Mouse (Mus musculus): ENCODE results near the gene Fam32a.

Fam32a gene

DNA sequence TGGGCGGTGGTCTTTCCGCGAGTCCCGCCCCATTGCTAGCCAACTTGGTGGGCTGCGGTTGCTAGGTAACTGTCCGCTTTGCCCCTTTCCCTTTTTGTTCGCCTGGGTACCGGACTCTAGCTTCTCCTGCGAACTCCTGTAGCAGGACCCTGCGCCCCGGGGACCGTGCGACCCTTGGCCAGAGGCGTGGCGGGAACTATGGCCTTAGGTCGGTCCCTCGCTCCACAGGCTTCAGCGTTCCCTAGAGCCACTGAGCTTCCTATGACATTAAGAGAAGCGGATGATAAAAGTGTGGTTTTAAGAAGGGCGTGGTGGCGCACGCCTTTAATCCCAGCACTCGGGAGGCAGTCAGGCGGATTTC lies 20.9 kb downstream of the Fam32a start:
- no peak for DNase-seq (ENCODE audit: low spot score in 2 of 2)

DNA sequence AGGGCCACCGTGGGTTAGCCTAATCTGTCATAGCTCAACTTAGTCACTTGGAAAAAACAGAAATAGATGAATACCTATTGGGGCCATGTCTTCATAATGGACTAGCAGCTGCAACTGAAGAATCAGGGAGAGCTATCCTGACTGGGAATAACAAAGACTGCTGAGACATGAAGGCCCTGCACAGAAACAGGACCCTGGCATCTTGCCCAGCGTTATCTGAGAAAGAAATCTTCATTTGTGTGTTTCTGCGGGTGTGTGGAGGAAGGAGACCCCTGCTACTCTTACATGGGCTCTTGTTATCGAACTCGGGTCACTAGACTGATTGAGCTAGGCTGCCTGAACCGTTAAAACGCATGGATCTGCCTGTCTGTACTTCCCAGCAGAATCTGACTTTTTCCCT lies 21.4 kb downstream of the Fam32a start:
- no peak for DNase-seq (ENCODE audit: low spot score in 2 of 2)

DNA sequence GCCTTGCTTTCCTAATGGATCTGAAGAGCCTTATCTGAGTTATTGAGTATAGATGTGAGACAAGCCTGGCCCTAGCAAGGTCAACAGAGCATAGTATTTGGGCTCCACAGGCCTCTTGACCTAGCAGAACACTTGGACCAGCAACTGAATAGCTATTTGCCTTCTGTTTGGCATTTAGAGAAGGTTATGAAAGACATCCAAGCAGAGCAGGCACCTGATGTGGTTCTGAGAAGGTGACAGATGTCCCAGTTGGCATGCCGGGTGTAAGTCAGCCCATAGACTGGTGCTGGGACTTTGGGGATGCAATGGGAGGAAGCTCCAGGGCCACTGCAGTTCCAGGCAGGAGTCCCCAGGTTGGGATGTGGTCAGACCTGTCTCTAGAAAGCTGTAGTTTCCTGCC lies 22.7 kb downstream of the Fam32a start:
- DNase-seq (ENCODE audit: low spot score in 2 of 2): no peak

DNA sequence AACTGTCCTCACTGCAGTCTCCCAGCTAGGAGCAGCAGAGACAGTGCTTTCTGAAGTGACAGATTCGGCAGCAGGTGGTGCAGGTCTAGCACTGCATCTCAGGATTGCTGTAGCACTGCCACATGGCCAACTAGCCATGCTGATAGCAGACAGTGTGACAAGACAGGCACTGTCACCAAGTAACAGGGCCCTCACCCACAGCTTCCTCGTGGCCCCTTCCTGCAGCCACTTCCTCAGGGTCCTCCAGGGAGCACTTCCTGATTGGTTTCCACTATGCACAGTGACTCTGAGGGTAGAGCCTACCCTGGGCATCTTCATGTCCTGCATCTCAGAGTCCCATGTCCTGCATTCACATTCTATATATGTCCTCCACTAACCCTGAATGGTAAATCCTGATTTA lies 25.1 kb downstream of the Fam32a start:
- DNase-seq (ENCODE audit: low spot score in 2 of 2): no peak

DNA sequence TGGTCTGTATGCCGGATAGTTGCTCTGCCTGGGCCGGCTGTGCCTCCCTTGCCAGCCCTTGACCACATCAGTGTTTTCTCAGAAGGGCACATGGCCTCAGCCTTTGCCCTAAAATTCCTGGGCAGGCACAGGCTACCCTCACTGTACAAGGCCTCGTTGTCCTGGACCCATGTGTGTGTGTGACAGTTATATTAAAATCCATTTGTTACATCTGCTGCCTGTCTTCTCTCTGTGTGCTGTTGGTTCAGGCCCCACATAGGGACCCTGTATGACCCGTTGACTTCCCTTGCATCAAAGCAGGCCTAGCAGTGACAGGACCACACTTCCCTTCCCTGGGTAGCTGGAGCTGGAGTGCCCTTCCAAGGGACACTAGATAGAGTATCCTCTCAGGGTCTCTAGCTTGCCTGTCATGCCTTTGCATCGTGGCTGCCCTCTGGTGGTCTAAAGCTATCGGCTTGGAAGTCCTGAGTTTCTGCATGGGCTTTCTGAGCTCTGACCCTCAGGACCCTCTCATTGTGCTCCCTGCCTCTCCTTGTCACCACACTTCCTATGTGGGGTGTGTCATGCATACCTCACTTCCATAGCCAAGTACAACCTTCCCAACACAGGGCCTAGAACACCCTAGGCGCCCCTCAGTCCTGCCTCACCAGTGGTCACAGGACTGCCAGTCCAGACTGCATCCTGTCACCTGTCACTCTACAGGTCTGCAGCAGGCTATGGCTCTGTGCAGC lies 37.8 kb downstream of the Fam32a start:
- no peak for DNase-seq (ENCODE audit: low spot score in 2 of 2)

DNA sequence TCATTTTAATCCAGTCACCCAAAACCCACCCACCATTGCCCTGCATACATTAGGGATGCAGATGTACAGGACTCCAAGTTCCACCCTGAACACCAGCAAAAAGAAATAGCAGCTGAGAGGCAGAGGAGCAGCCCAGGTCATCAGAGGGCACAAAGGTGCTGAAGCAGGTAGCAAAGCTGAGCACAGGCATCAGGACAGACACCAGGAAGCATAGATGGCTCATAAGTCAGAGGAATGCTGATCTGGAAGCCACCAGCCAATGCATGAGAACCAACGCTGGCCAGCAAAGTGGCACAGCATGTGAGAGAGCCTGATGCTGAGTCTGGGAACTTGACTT lies 38.3 kb downstream of the Fam32a start:
- no peak for DNase-seq (ENCODE audit: low spot score in 2 of 2)

DNA sequence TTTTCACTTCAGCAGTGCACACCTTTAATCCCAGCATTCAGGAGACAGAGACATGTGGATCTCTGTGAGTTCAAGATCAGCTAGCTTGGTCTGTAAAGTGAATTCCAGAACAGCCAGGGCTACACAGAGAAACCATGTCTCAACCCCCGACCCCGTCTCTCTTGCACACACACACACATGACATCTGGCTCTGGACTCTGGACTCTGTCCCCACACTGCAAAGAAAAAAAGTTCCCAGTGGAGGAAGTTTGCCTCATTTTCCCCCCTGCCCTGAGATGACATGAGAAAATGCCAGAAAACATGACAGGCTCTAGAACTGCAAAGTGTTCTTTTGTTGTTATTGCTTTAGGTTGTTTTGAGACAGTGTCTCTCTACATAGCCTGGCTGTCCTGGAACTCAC lies 40.3 kb downstream of the Fam32a start:
- no peak for DNase-seq (ENCODE audit: low spot score in 2 of 2)

DNA sequence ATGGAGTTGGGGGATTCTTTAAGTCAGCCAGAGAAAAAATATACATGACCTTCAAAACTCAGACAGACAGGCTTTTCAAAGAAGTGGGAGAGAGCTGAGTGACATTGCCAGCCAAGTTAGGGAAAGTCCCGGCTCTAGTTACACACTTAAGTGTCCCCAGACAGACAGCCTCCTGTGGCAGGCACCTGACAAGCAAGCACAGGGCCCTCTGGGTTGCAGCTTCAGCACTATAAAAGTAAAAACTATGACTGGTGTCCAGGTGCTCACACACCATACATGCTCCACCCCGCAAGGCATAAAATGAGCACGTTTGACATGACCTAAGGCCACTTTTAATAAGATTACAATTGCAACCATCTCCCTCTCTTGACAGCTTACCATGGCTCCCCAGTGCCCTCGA lies 41.1 kb downstream of the Fam32a start:
- DNase-seq (ENCODE audit: low spot score in 2 of 2): no peak

DNA sequence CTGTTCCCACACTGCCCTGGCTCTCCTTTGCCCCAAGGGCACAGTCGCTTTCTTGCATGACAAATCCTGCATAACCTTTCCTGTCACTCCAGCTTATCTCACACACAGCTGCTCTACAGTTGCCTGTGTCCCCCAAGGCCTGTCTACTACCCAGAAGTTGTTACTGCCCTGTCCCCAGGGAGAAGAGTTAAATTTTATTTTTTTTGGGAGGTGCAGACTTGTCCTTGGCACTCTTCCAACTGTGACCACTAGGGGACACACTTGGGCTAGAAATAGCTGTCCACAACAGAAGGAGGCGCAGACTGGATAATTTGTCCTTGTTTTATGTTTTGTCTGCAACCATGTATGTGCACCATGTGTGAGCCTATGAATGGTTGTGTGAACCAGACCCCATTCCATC lies 41.5 kb downstream of the Fam32a start:
- DNase-seq (ENCODE audit: low spot score in 2 of 2): peak in 1 of 2 experiments; percentile 41

DNA sequence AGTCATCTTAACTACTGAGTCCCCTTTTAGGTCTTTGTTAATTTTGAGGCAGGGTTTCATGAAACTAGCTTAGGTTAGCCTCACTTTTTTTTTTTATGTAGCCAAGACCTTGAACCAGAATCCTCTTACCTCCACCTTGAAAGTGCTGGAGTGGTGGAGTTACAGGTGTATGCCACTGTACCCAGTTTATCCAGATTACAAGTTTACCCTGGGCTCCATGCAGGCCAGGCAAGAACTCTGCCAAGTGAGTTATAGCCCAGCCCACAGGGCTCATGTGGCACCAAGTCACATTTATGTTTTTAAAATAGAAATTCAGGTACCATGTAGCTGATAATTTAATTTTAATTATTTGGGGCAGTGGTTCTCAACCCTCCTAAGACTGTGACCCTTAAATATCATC lies 41.9 kb downstream of the Fam32a start:
- no peak for DNase-seq (ENCODE audit: low spot score in 2 of 2)

DNA sequence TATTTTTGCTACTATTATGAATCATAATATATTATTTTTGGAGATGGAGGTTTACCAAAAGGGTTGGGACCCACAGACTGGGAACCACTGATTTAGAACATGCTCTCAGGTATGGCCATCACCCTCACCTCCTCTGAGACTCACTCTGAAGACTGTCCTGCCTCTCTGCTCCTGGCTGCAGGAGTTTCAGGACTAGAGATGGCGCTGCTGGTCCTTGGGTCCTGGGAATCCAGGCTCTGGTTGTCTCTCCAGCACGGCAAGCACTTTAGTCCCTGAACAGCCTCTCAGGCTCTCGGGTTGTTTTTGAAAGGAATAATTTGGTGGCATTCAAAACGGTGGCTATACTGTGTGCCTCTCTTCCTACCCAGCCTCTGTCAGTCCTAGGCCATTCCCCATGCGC lies 42.3 kb downstream of the Fam32a start:
- no peak for DNase-seq (ENCODE audit: low spot score in 2 of 2)

DNA sequence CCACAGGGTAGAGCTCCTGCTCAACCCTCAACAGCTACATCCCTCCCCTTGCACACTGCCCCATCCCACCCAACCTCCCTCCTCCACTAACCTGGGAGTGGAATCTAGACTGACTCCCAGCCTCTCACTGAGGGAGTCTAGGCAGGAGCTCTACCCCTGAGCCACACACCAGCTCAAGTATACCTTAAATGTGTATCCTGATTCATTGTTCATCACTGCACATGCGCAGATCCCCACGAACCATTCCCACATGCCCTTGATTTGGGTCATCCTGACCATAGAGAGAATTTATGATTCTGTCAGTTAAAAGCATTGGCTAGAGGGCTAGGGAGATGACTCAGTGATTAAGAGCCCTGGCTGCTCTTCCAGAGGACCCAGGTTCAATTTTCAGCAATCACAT lies 43.2 kb downstream of the Fam32a start:
- no peak for DNase-seq (ENCODE audit: low spot score in 2 of 2)

DNA sequence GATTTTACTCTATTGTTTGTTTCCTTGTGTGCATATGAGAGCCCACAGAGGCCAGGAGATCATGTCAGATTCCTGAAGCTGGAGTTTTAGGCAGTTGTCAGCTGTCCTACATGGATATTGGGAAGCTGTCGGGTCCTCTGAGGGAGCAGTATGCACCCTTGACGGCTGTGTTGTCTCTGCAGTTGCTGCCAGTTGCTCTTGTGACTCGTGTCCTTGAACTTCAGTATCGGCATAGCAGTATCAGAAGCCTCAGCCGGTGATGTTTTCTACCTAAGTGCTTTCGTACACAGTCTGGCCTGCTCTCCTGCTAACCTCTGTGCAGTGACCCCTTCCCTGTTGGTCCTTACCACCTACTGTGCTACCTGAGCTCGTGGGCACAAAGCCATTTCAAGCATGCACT lies 43.9 kb downstream of the Fam32a start:
- no peak for DNase-seq (ENCODE audit: low spot score in 2 of 2)

DNA sequence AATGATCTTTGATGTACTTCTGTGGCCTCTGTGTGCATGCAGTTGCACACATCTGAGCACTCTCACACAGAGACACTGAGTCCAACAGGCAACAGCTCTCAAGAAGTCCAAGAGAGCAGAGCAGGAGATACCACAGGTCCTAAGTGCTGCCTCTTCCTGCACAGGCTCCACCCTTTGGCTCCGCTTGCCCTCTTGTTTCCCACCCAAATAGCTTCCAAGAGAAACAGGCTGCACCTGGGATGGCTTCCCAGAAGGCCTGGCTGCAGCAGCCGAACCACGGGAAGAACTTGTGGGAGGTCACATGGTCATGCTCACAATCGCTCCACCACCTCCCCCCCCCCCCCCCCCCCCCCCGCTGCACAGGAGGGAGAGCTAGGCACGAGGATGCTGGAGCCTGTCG lies 45.8 kb downstream of the Fam32a start:
- no peak for DNase-seq (ENCODE audit: low spot score in 2 of 2)

DNA sequence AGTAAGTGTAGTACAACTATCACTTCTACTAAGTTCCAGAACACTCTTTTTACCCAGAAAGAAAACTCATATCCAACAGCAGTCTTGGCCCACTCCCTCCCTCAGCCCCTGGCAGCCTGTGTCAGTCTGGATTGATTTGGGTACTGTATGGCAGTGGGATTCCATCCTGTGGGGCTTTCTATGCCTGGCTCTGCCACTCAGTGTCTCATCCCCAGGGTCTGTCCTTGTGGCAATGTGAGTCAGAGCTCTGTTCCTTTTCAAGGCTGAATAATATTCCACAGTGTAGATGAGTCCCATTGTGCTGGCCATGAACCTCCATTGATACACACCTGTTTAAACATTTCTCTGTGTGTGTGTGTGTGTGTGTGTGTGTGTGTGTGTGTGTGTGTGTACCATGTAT lies 47.1 kb downstream of the Fam32a start:
- DNase-seq (ENCODE audit: low spot score in 2 of 2): no peak

DNA sequence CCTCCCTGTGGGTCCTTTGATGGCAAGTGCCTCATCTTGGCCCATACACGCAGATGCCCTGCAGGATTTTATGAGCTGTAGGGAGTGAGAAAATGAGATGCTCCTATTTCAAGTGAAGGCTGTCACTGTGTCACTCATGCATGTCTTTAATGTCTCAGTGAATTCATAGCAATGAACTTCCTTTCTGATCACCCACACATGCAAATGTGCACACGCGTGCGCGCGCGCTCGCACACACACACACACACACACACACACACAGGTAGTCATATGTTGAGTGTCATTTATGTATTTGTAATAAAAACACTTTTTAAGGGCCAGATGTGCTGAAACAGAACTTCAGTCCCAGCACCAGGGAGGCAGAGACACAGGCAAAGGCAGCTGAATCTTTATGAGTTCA lies 47.6 kb downstream of the Fam32a start:
- no peak for DNase-seq (ENCODE audit: low spot score in 2 of 2)

DNA sequence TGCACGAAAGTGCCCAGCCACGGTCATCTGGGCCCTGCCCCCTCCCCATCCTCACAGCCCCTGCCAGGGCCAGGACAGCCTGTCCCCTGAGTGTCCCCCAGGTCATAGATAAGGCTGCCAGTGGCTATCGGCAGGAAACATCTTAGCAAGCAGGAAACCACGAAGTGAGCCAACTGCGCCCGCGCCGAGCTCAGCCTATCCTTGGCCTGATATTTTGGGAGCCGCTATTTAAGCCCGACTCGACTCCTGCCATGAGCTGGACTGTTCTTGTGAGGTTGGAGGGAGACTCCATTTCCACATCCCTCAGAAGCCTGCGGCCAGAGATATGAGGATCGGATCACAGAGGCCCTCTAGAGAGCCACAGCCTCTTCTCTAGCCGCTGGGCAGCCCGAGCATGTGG lies 48.8 kb downstream of the Fam32a start:
- DNase-seq (ENCODE audit: low spot score in 2 of 2): peak in 1 of 2 experiments; percentile 26

DNA sequence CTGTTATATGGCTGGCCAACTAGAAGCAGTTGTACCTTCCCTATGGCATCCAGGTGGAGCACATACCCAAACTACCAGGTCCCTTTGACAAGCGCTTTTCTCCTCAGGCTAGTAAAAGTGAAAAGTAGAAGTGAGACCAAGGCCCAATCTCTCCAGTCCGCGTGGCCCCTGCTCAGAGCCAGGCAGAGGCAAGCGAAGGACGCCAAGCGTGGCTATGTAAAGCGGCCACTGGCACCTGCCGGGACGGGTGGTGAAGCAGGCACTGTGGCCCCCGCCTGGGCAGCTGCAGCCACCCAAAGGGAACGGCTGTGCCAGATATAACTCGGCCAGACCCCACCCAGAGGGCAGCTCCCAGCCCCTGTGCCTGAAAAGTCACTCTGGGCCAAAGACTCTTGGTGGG lies 51.1 kb downstream of the Fam32a start:
- DNase-seq (ENCODE audit: low spot score in 2 of 2): no peak

DNA sequence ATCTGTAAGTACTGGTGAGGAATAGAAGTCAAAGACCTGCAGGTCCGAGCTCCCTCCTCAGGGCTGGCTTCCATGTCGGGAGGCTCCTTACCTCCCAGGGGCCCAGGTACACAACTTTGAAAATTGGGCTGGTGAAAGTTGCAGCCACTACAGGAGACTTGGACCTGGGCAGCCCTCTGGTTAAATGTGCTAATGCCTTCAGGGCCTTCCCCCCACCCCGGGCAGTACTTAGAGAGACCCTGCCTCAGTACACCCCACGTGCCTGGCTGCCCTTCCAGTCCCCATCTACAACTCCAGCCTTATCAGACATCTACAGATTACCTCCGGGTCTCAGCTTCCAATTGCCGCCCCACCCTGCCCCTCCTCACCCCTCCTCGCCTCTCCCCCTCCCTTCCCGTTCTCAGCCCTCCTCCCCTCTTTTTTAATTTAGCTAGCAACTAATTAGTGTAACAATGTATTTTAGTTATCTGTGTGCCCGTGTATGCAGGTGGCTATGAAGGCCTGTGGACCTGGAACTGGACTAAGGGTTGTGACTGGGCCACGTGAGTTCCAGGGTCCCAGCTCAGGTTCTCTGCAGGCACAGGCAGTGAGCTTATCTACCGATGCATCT lies 51.6 kb downstream of the Fam32a start:
- no peak for DNase-seq (ENCODE audit: low spot score in 2 of 2)

DNA sequence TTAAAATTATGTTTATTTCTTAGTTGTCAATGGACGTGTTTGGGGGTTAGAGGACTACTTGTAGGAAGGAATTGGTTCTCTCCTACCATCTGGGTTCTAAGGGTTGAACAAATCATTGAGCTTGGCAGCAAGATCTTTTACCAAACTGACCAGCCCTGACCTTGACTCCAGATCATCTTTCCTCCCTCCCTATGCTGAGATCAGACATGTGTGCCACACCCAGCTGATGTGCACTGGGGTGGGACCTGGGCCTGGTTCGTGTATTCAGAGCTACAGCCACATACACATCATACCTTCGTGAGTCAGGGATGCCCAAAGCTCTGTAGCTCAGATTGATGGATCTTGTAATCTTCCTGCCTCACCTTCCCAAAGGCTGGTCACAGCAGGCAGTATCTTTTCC lies 52.2 kb downstream of the Fam32a start:
- no peak for DNase-seq (ENCODE audit: low spot score in 2 of 2)

DNA sequence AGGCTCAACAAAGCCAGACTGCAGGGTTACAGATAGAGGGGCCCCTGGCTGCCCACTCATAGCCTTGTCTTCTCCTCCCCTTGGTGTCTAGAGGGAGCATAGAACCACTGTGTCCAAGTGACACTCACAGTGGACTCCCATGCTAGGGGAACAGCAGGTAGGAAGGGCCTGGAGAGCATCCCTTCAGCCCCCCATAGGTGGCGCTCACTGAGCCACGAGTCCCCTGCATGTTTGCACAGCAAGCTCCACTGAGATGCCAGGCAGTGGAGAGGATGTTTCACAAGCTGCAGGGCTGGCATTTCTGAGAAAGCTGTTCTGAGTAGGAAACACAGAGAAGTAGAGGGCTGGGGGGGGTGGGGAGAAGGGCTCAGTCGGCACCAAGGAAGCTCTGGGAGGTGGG lies 52.8 kb downstream of the Fam32a start:
- peak in 1 of 2 experiments; percentile 67 for DNase-seq (ENCODE audit: low spot score in 2 of 2)

DNA sequence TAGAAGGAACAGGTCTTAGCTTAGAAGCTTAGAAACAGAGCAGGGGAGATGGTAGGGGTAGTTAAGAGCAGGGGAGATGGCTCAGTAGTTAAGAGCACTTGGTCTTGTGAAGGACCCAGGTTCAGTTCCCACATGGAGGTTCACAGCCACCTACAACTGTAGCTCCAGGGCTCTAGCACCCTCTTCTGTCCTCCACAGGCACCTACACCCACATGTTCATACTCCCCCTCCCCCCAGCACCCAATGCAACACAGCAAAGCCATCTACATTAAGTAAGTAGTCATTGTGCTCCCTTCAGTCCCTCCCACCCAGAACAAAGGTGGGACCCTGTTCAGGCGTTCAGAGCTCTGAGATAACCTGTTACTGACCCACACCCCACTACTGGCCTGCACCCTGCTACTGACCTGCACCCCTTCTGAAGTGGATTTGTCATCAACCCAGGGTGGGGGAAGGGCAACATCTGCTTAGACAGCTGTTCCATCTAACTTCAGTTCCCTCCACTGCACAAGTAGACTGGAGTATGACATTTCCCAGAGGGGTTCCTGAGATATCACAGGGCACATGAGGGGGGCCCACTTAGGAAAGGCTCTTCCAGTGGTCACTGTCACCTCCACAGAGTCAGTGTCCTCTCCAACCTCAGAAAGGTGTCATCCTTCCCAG lies 53.7 kb downstream of the Fam32a start:
- no peak for DNase-seq (ENCODE audit: low spot score in 2 of 2)

DNA sequence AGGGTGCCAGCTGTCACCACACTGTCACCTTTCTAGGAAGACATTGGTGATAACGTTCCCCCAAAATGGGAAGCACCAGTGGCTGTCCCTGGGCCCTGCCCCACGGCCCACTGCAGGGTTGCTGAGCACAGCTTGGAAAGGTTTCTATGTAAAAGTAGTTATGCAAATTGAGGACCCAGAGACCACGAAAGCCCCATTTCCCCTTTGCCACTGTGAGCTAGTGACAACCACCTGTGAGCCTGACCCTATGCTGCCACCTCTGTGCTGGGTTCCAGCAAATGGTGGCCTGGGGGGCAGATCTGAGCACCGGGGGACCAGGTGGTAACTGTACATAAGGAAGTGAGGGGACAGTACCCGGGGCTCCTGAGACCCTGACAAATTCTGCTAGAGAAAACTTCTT lies 54.3 kb downstream of the Fam32a start:
- DNase-seq (ENCODE audit: low spot score in 2 of 2): no peak

Data from left cerebral cortex, adult 9 months (tissue).